Mouse (Mus musculus) adrenal gland, postnatal 36 days (tissue): Measurements from ENCODE around the gene Olfr575. TPM values are rescaled to one million over a fixed set of nuclear protein-coding genes. Genes with fewer than 3 reads are reported as not detected.
A peak's percentile ranks its signal among the peaks of the same experiment; 100 is the strongest.

Source experiments
- DNase-seq, 2 experiments: peaks; one replicate each; pipeline ENCODE4 v3.0.0; 2021; ENCODE audit warnings: mixed read lengths in 1 of 2
- long read RNA-seq, 2 experiments: library from polyadenylated mRNA; stranded (forward); transcript quantifications; one replicate each; pipeline ENCODE4 v2.0.0; 2021; ENCODE audit warnings: borderline sequencing depth in 2 of 2
- total RNA-seq, 2 experiments: library from RNA; stranded (reverse); gene quantifications; 2 replicates each; pipeline ENCODE4 v1.2.3; 2021

Olfr575 gene
- not detected for total RNA-seq
- long read RNA-seq, experiment 1: 0 reads
- long read RNA-seq, experiment 2: 0 reads

DNA sequence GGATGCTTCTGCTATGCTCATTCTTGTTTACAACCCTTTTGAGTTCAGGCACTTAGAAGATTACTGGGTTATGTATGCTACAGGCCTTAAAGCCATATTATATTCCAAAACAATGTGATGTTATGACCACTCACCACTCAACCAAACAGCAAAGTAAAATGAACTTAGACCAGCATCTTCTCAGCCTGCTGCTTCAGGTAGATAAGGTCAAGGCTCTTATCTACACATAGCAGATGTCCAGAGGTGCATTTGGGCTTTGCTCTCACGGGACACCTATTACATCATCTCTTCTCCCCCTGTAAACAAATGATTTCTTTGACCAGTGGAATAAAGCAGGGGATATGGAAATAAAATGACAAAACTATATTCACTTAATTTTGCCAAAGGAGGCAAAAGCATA lies at the start of gene Olfr575:
Gene Olfr575 (minus strand): TSS at position 183 of the 400 bp plus-strand sequence.
- no peak for DNase-seq

GRCm38 (mm10) chr7:102989224-102989623 lies 30.6 kb upstream of the Olfr575 start, which contains the start of gene Olfr578:
Gene Olfr578, minus strand, starts transcription at chr7:102989324.
- DNase-seq: no peak

GRCm38 (mm10) chr7:102975843-102976242 lies 17.3 kb upstream of the Olfr575 start, which contains the start of gene Olfr577:
Gene Olfr577, minus strand, starts transcription at chr7:102975943.
- DNase-seq: no peak

DNA sequence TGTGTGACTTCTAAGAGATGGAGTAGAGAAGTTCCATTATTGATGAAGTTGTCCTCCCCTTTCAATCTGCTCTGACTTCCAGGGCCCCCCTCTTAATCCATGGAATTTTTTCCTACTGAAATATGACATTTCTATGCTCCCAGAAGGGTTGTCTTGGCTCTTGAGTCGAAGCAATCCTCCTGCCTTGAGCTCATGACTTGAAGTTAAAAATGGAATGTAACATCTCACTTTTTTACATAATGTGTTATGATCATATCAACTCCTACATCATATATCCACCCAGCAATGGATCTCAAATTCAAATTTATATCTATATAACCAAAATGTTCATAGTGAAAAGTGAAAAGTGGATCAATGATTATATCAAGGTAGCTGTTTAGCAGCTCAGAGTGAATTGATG lies 15.8 kb upstream of the Olfr575 start:
- no peak for DNase-seq

- DNase-seq: no peak
These were observed 3.8 kb upstream of the Olfr575 start, which contains the start of gene Olfr576 for GRCm38 (mm10) chr7:102962360-102962759. Gene Olfr576, plus strand, starts transcription at chr7:102962660.

DNA sequence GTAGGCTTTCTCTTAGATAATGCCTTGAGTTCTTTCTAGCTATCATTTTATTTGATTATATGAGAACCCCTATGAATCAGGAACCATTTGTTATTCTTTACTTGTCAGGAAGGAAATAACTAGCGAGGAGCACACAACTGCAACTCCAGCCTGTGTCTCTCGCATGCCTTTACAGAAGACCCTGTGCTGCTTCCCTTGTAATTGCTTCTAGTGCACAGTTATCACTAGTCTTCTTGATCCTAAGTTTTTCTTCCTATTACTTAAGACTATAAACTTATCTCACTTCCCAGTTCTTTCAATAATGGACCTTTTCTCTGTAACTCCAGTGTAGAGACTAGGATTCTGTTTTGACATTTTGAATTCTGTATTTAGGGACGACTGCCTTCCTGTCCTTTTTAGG lies 438 bp downstream of the Olfr575 start:
- no peak for DNase-seq

DNA sequence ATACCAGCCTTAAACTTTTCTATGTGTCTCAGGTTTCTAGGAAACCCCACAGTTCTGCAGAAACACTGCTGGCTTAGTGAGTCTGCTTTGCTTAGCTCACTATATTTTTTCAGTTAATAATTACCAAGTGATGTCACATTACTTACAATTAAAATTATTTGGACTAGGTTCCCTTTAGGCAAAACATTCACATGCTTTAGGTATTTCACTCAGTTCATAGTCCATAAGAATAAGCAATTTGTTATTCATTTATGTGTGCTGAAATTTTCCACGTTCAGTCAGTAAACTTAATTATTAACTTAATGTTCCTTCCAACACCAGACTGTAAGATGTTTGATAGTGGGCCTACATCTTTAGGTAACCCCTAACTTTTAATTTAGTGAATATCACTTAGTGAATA lies 7.8 kb downstream of the Olfr575 start:
- no peak for DNase-seq

DNA sequence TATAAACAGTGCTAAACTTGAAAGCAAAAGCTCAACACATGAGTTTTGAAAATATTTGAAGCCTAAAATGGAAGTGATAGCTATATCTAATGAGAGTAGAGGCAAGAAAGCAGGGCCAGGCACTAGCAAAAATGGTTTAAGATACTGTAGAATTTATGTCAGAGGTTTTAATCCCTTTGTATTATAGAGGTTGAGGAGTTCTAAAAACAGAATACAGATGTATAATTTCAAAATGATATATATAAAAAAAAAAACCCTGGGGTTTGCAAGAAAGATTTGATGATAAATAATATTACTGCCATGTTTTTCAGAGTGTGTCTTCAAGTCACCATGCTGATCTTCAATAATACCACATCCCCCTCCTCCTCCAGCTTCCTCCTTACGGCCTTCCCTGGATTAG lies 10.4 kb downstream of the Olfr575 start, which contains the start of gene Olfr574:
Gene Olfr574 (plus strand): TSS at position 301 of the 400 bp plus-strand sequence.
- no peak for DNase-seq

DNA sequence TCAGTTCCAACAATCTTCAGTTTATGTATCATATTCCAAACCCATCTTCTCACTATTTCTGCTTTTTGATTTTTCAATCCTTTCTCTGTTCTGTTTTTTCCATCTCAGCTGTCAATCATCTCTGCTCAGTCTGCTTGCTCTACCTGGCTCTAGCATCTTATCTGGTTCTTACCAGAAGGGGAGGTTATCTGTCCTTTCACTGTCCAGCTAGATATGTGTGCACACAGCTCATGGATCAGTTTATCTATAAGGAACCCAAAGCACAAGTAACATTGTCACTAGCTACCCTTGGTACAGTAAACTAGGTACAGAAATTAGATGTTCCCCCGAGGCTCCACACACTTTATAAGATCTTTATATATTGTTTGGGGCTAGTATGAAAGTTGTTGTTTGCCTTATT lies 15.2 kb downstream of the Olfr575 start:
- DNase-seq: no peak

GRCm38 (mm10) chr7:102942475-102942874 lies 16.1 kb downstream of the Olfr575 start, which contains the start of gene Olfr573-ps1:
Gene Olfr573-ps1, minus strand, starts transcription at chr7:102942575.
- DNase-seq: no peak

- no peak for DNase-seq
These were observed 31.5 kb downstream of the Olfr575 start for GRCm38 (mm10) chr7:102927105-102927504.

- no peak for DNase-seq
These were observed 34.5 kb downstream of the Olfr575 start, which contains the start of gene Olfr572 for GRCm38 (mm10) chr7:102924109-102924508. Gene Olfr572, plus strand, starts transcription at chr7:102924409.

DNA sequence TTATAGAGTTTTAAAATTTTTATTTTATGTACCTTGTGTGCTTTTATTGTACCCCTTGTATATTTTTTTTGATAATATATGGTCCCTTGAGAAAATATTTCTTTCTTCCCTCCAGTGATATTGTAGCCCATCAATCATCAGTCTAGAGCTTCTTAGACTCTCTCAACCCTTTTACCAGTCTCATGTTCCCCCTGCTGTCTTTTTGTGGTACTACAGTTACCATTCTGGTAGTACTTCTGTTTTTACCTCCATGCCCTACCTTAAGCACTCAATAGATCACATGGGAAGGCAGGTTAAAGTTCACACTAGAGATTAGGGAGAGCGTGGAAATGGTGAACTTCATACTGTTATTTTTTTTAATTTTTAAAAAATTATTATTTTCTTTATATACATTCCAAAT lies 38.9 kb downstream of the Olfr575 start:
- DNase-seq: peak in 1 of 2 experiments; percentile 29

GRCm38 (mm10) chr7:102917032-102917875 lies 41.3 kb downstream of the Olfr575 start, which contains the start of gene Olfr571:
Gene Olfr571, minus strand, starts transcription at chr7:102917536.
- DNase-seq: no peak

- no peak for DNase-seq
These were observed 42.2 kb downstream of the Olfr575 start for GRCm38 (mm10) chr7:102916405-102916804.

- no peak for DNase-seq
These were observed 43.3 kb downstream of the Olfr575 start for GRCm38 (mm10) chr7:102915261-102915660.

Other genes with a start within 250 kb of the Olfr575 start
- gene Olfr33, start 239.7 kb downstream of the Olfr575 start, total RNA-seq: not detected
- not detected for gene Olfr559, start 231.3 kb downstream of the Olfr575 start, total RNA-seq
- gene Olfr560, start 199.4 kb downstream of the Olfr575 start, total RNA-seq: not detected
- gene Olfr78, start 199.3 kb downstream of the Olfr575 start, total RNA-seq: under 1 TPM; 0.20 to 0.26 TPM
- not detected for gene Olfr561, start 187.6 kb downstream of the Olfr575 start, total RNA-seq
- gene Olfr564, start 155.3 kb downstream of the Olfr575 start, total RNA-seq: not detected
- not detected for gene Olfr566, start 100.0 kb downstream of the Olfr575 start, total RNA-seq
- not detected for gene Olfr568, start 81.7 kb downstream of the Olfr575 start, total RNA-seq
- gene Olfr569, start 67.9 kb downstream of the Olfr575 start, total RNA-seq: not detected
- not detected for gene Olfr570, start 64.2 kb downstream of the Olfr575 start, total RNA-seq
- gene Olfr571, start 41.2 kb downstream of the Olfr575 start, total RNA-seq: not detected
- gene Olfr572, start 34.4 kb downstream of the Olfr575 start, total RNA-seq: not detected
- gene Olfr573-ps1, start 16.2 kb downstream of the Olfr575 start, total RNA-seq: not detected
- gene Olfr574, start 10.3 kb downstream of the Olfr575 start, total RNA-seq: not detected
- not detected for gene Olfr576, start 3.9 kb upstream of the Olfr575 start, total RNA-seq
- gene Olfr577, start 17.2 kb upstream of the Olfr575 start, total RNA-seq: not detected
- gene Olfr578, start 30.5 kb upstream of the Olfr575 start, total RNA-seq: not detected
- not detected for gene Olfr582, start 79.2 kb upstream of the Olfr575 start, total RNA-seq
- gene Olfr583, start 92.5 kb upstream of the Olfr575 start, total RNA-seq: not detected
- not detected for gene Olfr584, start 123.1 kb upstream of the Olfr575 start, total RNA-seq
- not detected for gene Olfr585, start 138.9 kb upstream of the Olfr575 start, total RNA-seq
- gene Olfr586, start 166.9 kb upstream of the Olfr575 start, total RNA-seq: not detected
- not detected for gene Olfr588-ps1, start 182.1 kb upstream of the Olfr575 start, total RNA-seq
- gene Olfr589, start 197.6 kb upstream of the Olfr575 start, total RNA-seq: not detected
- not detected for gene Olfr591, start 219.6 kb upstream of the Olfr575 start, total RNA-seq
- gene Olfr592, start 226.0 kb upstream of the Olfr575 start, total RNA-seq: not detected